Mouse (Mus musculus) brain, embryonic 14.5 days (tissue): ENCODE data around the gene Lingo3.

Experiments used
- CTCF ChIP-seq: fragments of 200-500 bp; IDR thresholded peaks from 2 replicates; pipeline ENCODE4 v1.5.1; 2012; ENCODE audit warnings: inconsistent platforms, mild to moderate bottlenecking, moderate library complexity, borderline replicate concordance; ENCODE audit not compliant: insufficient read depth, insufficient read length; ENCODE audit errors: extremely low read depth
- POLR2A ChIP-seq: fragments of 200-500 bp; IDR thresholded peaks from 2 replicates; pipeline ENCODE4 v1.6.1; 2012; ENCODE audit warnings: mild to moderate bottlenecking, inconsistent platforms, borderline replicate concordance; ENCODE audit not compliant: poor library complexity, insufficient read depth, insufficient read length, severe bottlenecking; ENCODE audit errors: extremely low read depth

DNA sequence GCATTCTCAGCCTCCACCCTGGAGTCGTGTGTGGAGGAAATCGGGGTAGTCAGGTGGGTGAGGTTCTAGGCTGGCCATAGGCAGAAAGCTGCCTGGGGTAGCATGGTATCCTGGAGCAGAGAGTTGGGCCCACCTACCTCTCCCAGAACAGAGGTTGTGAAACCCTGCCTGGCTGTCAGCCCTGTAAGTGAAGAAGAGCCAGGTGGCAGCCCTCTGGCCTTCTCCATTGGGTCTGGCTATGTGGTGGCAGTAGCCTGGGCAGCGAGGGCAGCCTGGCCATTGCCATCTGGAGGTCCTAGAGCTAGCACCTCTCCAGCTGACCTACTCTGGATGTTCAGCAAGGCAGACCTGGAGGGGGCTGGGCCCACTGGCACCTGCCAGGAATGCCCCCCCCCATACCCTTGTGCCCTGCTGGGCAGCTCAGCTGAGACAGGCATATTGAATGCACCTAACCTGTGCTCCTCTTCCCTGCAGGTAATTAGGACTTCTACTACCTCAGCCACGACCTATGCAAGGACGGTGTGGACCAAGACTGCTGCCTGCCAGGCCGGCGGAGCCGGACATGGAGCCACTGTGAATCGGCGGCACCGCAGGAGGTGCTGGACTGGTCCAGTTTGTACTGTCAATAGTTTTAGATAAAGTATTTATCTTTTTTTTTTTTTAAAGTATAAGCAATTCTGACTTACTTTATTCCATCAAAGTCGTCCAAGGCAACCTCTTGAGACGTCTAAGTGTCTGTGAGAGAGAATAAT is 50.6 kb downstream of the Lingo3 start:
- TF ChIP-seq CTCF (no peak), POLR2A (no peak)
